Mouse (Mus musculus) liver, embryonic 14.5 days (tissue): ENCODE measurements around the gene Mpped2.

Experiments used
- CTCF ChIP-seq: IDR thresholded peaks from 2 replicates; pipeline ENCODE4 v1.5.1; 2016; ENCODE audit warnings: antibody characterized with exemption, low read depth, control low read depth
- EP300 ChIP-seq: IDR thresholded peaks from 2 replicates; pipeline ENCODE4 v1.6.1; 2016; ENCODE audit warnings: antibody characterized with exemption, low read depth

- no peak for TF ChIP-seq CTCF
- no peak for TF ChIP-seq EP300
Observed at GRCm38 (mm10) chr2:106832577-106832976, 139.5 kb downstream of the Mpped2 start.
